Mouse (Mus musculus) right cerebral cortex, adult 18-20 months (tissue): Measurements from ENCODE around the gene Ankrd11.
"Not testable (repeated sequence)": the region's sequence is repeated elsewhere in the genome, so short reads cannot be mapped to it uniquely, and the experiment has no call there.

ENCODE experiments used
- DNase-seq: peaks from one replicate; pipeline ENCODE4 v3.0.0; 2022; ENCODE audit warnings: mixed read lengths

Ankrd11 gene

DNA sequence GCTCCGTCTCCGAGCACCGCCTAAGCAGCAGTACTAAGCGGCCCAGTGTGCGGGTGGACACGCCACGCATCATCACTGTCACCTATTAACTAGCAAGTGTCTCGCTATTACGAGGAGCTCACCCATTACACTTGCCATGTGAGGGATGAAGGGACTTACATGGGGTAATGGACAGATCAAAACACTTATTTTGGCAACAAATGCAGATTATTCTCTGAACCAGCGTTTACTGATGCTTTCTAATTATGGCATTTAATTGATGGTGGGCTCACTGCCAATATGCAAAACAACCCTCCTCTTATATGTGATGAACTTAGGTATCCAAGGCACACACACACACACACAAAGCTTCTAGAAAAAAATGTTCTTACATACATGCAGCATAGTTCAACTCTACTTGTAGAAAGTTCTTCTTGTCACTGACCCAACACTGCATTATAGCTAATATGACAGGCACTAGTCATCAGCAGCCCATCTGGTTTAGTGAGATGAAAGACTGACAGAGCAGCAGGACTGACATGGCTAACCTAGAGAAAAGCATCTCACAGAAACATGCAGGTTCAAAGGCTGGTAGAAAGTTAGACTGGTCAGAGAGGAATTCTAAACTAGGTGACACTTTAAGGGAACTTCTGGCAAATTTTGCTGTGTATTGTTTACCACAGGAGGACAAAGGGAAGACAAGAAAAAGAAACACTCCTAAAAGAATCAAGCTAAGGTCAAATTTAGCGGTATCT lies 2.5 kb downstream of the Ankrd11 start:
- no peak for DNase-seq

DNA sequence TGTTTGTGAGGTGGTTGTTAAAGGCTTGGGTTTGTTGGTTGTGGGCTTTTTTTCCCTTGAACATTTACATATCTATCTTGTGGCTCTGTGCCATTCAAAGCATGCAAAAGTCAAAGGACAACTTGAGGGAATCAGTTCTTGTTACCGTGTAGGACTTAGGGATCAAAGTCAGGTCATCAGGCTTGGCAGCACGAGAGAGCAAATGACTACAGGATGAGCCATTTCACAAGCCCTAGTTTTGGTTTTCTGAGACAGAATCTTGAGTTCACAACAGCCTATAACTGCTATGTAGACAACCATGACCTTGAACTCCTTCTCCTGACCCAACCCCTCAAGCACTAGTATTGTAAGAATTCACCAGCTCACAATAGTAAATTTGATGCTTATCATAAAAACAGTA lies 3.7 kb downstream of the Ankrd11 start:
- DNase-seq, result no peak

DNA sequence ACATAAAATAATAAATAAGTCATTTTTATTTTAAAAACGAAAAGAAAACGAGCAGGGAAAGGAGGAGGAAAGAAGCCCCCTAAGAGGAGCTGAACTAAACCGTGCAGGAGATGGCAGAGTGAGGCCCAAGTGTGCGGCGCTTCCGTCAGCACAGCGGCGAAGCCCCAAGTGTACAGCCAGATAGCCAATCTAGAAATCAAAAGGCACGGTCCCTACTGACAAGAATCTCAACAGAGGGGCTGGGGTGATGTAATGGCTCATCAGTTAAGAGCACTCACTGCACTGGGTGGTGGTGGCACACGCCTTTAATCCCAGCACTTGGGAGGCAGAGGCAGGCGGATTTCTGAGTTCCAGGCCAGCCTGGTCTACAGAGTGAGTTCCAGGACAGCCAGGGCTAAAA lies 4.6 kb downstream of the Ankrd11 start:
- DNase-seq, result no peak

DNA sequence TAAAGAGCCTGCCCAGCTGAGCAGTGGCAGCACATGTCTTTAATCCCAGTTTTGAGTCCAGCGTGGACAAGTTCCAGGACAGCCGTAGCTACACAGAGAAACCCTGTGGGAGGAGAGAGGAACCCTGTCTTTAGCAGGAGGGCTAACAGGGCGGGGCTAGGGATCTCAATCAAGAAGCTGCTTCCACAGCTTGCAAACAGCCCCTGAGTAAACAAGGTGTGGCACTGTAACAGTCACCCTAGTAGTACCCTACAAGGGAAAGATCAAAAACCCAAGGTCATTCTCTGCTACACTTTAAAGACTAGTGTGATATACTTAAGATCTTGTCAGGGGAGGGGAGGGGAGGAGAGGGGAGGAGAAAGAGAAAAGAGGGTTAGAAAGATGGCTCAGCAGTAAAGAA lies 5.1 kb downstream of the Ankrd11 start:
- no peak for DNase-seq

DNA sequence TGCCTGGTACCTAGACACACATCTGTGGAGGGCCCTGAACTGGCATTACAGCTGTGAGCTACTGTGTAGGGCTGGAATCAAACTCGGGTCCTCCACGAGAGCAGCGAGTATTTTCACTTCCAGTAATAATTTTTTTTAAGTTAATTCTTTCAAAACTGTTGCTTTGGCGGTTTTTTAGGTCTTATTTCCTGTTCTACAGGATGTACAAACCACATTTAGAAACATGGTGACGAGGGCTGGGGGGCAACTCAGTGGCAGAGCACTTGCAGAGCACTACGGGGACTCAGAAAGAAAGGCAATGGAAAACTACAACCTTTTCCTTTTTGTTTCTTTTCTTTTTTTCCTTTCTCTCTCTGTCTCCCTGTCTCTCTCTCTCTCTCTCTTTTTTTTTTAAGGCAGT lies 7.9 kb downstream of the Ankrd11 start:
- no peak for DNase-seq

DNA sequence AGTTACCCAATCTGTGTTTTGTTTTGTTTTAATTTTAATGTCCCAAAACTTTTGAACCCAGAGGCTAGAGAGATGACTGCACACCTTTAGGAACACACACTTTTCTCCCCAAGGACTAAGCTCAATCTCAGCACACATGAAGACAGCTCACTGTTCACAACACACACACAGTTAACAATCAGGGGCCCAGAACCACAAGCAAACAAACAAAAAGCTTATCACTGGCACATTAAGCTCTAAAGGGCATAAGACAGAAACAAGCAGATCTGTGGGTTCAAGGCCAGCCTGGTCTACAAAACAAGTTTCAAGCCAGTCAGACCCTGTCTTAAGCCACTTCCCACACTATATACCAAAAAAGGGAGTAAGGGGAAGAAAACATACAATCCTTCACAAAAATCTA lies 8.6 kb downstream of the Ankrd11 start:
- DNase-seq, result no peak

DNA sequence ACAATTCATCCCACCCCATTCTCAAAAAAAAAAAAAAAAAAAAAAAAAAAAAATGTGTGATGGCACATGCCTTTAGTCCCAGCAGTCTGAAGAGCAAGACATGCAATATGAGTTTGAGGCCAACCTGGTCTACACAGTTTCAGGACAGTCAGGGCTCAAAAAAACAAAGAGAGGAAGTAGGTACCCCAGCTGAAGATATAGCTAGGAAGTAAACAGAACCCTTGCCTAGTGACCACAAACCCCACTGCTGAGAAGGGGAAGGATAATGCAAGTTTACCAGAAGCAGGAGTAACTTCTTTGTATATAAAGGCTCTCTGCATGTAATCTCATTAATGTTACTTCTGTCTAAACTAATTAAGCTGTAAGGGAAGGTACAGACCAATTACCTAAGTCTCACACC lies 9.3 kb downstream of the Ankrd11 start:
- DNase-seq, result no peak

DNA sequence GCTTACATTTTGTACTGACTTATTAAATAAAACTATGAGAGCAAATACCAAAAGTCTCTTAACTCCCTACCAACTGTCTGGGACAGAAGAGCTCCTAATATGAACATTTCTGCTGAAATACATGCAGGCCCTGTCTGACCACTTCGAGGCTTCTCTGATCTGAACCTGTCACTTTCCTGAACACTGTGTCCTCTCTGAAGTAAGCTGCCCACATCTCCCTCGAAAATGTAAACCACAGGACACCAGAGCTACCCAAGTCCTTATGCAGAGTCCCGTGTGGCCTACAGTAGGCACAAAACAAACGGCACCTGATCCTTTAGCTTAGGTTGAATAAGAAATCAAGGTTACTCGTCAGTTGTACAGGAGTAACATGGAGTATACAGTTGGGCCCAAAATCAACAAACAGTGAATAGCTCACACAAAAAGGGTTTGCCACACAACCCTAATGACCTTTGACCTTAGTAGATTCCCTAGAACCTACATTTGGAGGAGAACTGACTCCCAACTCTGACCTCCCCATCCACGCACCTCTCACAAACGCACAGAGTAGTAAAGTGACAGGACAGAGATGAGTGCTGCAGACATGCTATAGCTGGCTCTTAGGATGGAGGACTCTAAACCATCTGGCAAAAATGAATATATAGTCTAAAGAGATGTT lies 10.6 kb downstream of the Ankrd11 start:
- DNase-seq, result no peak

DNA sequence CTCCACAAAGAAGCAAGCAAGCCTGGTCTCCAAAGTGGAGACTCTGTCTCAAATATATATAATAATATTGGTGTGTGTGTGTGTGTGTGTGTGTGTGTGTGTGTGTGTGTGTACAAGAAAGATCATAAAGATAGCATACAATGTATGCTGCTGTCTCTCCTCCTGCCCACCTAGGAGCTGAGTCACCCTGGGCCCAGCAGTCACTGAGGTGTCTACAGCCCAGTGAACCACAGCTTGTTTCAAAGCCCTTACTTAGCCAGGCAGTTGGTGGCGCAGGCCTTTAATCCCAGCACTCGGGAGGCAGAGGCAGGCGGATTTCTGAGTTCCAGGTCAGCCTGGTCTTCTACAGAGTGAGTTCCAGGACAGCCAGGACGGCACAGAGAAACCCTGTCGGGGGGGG lies 12.0 kb downstream of the Ankrd11 start:
- not testable (repeated sequence) for DNase-seq

DNA sequence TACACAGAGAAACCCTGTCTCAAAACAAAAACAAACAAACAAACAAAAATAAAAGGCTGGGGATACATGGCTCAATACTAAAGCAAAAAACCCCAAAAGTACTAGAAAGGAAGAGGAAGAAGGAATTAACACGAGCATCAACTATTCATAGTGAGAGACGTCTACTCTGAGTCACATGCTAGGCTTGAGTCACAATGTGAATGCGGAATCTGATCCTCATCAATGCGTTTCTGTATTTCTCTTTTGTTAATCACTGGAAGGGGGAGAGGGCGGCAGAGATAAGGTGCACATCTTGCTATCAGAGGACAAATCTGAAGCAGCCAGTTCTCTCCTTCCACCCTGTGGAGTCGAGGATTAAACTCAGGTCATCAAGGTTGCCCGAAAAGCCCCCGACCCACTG lies 14.3 kb downstream of the Ankrd11 start:
- no peak for DNase-seq

DNA sequence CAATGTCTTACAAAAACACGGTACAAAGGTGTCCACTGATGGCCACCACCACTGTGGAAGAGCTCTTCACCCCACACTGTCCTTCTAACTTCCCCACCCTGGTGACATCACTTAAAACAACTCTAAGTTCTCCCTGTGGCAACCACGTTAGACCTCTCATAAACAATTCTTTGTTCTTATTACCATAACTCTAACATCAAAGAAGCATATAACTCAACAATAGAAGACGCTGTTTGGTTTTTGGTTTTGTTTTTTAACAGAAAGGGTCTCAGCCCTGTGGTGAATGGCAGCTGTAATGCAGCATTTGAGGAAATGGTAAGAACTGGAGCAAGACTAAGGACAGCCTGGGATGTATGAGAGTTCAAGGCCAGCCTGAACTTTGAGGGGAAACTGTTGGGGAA lies 16.1 kb downstream of the Ankrd11 start:
- no peak for DNase-seq

DNA sequence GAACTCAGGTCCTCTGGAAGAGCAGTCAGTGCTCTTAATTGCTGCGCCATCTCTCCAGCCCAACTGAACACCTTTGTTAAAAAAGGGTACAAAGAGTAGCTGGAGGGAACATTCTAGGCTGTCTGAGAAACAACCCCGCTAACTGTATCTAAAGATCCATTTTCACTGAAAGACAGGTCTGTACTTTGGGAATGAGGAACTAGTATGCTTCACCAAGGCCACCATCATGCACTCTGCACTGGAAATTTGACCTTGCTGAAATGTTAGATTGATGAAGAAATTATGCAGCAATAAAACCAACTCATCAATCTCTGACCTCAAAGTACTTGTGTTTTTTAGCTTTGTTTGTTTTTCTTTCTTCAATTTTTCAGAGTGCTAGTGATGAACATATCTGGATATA lies 17.9 kb downstream of the Ankrd11 start:
- DNase-seq, result no peak

DNA sequence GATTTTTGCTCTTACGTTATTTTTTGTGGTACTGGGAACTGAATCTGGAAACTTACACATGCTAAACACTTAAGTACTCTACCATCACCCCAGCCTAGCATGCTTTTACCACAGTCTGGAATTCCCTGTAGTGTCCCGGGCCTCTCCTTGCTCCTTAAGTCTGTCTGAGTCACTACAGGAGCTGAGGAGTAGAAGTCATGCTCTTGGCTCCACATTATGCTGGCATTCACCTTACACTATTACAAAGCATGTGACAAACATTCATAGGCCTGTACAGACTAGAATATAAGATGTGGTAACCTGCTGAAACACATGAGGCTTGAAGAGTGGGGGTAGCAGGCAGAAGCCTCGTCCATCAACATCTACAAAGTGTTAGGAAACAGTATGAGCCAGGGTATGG lies 19.4 kb downstream of the Ankrd11 start:
- no peak for DNase-seq

DNA sequence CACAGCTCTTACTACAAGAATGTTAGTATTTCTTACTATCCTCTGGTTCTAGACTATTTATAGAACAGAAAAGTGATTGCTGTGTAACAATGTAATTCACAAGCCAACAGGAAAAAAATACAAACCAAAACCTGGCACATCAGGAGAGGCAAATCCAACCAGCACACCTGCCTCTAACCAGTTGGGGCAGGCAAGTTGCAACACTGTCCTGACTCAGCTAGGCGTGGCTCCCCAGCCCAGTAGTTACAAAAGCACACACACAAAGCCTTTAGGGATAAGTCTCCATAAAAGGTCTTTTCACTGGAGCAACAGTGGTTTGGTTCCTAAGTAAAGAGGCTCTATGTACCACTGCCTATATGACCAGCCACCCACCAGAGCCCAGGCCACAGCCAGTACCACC lies 20.8 kb downstream of the Ankrd11 start:
- DNase-seq, result no peak

DNA sequence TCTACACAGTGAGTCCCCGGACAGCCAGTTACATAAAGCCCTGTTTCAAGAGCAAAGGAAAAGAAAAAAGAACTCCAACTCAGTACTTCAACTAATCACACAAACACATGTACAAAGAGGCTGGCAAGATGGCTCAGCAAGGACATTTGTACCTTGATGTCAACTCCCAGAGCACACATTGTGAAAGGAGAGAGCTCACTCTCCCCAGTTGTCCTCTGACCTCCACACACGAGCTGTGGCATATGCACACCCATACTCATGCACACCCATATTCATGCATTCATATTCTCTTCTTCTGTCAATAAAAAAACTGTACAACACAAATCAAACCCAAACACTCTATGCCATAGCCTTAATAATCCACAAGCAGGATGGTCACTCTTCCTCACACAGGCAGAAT lies 21.2 kb downstream of the Ankrd11 start:
- no peak for DNase-seq

DNA sequence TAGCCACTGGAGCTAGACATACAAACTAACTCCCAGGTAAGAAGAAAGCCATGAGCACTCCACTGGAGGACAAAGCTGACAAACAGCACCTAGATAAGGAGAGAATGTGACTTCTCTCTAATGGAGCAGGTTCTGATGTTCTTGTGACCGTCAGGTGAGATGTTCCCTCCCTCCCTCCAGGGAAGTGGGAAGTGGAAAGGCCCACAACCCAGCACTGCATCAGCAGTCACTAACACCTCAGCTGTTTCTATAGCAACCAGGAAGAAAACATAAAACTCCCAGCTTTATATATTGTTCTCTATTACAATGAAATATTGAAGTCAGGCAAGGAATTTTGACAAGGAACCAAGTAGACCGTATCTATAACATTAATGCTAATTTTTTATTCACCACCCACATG lies 22.0 kb downstream of the Ankrd11 start:
- DNase-seq, result no peak

DNA sequence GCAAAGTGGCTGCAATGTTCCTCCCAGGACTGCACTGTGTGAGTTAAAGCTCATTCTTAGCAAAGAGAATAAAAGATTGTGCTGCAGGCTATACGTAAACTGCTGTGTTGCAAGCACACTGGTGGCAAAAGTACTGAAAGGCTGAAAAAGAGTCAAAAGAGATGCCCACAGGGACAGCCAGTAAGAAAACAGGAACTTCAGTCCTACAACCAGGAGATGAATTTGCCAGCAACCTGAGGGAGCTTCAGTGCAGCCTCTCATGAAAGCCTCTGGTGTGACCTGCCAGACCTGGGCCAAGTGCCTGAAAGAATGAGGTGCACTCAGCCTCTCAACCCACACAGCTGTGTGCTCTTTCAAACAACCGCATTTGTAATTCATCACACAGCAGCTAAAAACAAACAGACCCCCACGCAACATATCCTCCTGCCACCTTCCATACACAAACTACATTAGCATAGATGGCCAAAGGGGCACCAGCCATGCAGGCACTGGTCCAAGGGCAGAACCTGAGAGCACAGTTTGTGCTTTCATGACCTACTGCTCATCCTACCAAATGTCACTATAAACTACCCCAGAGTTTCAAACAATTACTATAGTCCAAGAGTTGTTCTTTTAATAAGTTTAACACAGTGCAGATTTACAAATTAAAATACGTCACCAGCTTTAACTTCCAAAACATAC lies 23.5 kb downstream of the Ankrd11 start:
- DNase-seq, result no peak

DNA sequence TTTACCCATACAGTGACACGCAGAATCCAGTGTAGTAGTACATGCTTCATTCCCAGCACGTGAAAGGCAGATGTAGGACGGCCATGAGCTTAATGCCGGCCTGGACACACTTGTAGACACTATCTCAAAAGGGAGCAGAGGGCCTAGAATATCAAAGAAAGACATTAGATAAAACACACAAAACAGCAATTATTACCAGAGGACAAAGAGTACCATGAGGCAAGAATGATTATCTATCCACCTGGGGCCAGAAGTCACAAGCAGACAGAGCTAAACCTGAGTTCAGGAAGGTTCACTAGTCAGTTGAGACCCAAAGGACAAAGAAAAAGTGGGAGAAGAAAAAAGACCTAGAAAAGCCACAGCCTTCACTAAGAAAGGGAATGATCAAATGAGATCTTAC lies 24.9 kb downstream of the Ankrd11 start:
- no peak for DNase-seq

DNA sequence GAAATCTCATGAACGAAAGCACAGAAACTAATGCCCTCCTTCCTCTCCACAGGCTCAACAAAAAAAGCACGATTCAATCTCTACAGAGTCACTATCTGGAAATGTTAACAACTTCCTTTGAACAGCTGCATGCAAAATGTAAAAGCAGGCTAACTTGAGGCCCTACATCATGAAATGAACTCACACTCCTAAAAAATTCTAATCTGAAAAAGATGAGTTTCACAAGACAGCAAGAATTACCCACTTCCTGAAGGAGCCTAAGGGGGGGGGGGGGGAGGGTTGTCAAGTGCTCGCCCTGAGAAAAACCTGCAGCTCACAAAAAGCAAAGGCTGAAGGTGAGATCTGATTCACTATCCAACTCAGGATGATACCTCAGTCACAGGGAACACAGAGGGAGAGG lies 27.0 kb downstream of the Ankrd11 start:
- DNase-seq, result no peak

DNA sequence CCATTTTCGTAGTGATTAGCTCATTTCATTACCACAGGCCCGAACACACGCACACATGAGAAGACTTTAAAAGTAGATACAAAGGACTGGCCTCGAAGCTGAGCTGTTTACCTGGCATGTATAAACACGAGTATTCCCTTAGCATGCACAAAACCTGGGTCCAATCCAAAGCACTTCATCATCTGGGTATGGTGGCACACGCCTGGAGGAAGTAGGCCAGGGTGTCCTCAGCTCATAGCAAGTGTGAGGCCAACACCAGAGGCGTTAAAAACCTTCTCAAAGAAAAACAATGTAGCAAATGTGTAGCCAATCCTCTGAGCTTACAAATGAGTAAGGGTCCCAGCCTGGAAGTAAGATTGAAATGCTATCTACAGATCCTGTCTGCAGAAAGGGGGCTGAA lies 27.6 kb downstream of the Ankrd11 start:
- DNase-seq, result peak; percentile 24

DNA sequence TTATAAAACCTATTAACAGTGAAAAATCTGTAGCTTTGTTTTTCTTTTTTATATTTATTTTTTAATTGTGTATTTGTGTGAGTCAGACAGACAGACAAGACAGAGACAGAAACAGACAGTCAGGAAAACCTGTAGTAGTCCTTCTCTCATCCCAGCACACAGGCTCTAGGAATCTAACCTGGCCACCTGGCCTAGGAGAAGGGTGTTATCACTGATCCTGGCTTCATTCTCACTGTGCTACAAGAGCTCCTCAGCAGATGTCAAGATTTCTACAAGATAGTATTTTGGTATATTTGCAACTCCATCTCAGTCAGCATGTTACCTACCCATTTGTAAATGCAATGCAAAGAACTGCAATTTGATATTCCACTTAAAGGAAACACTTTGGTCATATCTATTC lies 30.8 kb downstream of the Ankrd11 start:
- DNase-seq, result no peak

DNA sequence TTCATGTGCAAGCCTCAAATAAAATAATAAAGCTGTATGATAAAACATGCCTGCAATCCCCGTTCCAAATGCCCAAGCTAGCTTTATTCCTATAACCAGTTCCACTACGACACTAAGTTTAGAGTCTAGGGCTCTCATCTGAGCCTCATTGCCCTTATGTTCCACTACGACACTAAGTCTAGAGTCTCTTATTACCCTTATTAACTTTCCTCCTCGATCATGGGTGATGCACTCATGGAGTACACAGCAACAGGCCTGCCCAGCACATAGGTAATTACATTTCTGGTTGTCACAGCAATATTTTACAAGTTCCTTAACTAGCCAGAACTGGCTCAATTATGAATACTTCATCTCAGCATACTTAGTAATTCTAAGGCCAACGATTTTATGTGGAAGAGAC lies 36.3 kb downstream of the Ankrd11 start:
- no peak for DNase-seq

DNA sequence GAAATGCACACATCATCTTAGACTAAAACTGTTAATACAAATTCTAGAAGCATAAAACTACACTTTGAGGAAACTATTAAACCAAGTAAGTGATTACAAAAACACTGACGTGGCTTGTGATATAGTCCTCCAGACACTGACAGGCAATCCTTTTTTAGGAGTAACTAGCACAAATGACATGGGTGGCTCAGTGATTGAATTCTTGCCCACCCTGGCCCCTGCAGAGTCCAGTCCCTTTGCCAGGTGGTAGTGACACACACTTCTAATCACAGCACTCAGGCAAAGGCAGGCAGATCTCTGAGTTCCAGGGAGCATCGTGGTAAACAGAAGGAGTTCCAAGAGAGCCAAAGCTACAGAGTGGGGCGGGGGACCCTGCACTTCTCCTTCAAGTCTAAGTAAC lies 36.7 kb downstream of the Ankrd11 start:
- no peak for DNase-seq
